Mouse (Mus musculus) limb, embryonic 15.5 days (tissue): ENCODE measurements around the gene Prrc2b. TPM values are rescaled to one million over a fixed set of nuclear protein-coding genes. Genes with fewer than 3 reads are reported as not detected.

ENCODE experiments used
- ATAC-seq: fragments of 200-750 bp; cut with Nextera tagmentation; 2 replicates; pipeline ENCODE4 v1.8.0; 2017; ENCODE audit warnings: low read depth, moderate TSS enrichment; ENCODE audit not compliant: insufficient number of reproducible peaks, low FRiP score, low TSS enrichment
- H3K27ac ChIP-seq: fragments of 300-500 bp; sonication (generic); 2 replicates; pipeline ENCODE4 v1.5.1; 2015; ENCODE audit warnings: moderate library complexity, mild to moderate bottlenecking, inconsistent platforms
- H3K27me3 ChIP-seq: fragments of 300-500 bp; sonication (generic); 2 replicates; pipeline ENCODE4 v1.6.1; 2015; ENCODE audit warnings: inconsistent platforms
- H3K36me3 ChIP-seq: fragments of 300-500 bp; sonication (generic); 2 replicates; pipeline ENCODE4 v1.6.1; 2015; ENCODE audit warnings: inconsistent platforms
- H3K4me1 ChIP-seq: fragments of 300-500 bp; sonication (generic); 2 replicates; pipeline ENCODE4 v1.6.1; 2015; ENCODE audit warnings: inconsistent platforms
- H3K4me2 ChIP-seq: fragments of 300-500 bp; sonication (generic); 2 replicates; pipeline ENCODE4 v1.6.1; 2015; ENCODE audit warnings: mild to moderate bottlenecking, inconsistent platforms
- H3K4me3 ChIP-seq: fragments of 300-500 bp; sonication (generic); 2 replicates; pipeline ENCODE4 v1.5.1; 2015; ENCODE audit warnings: mild to moderate bottlenecking, inconsistent platforms
- H3K9ac ChIP-seq: fragments of 300-500 bp; sonication (generic); 2 replicates; pipeline ENCODE4 v1.6.1; 2015; ENCODE audit warnings: inconsistent platforms
- H3K9me3 ChIP-seq: fragments of 300-500 bp; sonication (generic); 2 replicates; pipeline ENCODE4 v1.6.1; 2016; ENCODE audit warnings: inconsistent platforms
- WGBS: fragments of 180-500 bp; shearing (Covaris S2); methylation state at CpG from one replicate; pipeline ENCODE4 v1.1.7; 2015; 5-methylcytosine and 5-hydroxymethylcytosine counted together
- polyA plus RNA-seq: library from polyadenylated mRNA; unstranded; fragments of >200 nt; fragmentation: Nextera tagmentation; extraction: Ambion mirVana; gene quantifications from 2 replicates; pipeline ENCODE4 v1.2.1, GENCODE M21; 2015

Gene Prrc2b
- polyA plus RNA-seq, 1 experiment from 2014 or later = 44.8 TPM

GRCm38 (mm10) chr2:32165040-32165800, 14.3 kb downstream of the Prrc2b start:
- no peaks in the 10 kb centered on the region for H3K36me3 ChIP-seq
- no peak for ATAC-seq
- no peaks in the 10 kb centered on the region for H3K9me3 ChIP-seq
- no peak overlapping the region for H3K4me2 ChIP-seq
- no peak overlapping the region for H3K4me3 ChIP-seq
- no peak overlapping the region for H3K9ac ChIP-seq
- whole genome bisulfite sequencing = 77% methylated on average over 11 of the region's 11 CpGs
- no peaks in the 10 kb centered on the region for H3K27me3 ChIP-seq
- peak overlapping the region; percentile 43; the same call in 1 of the 2 replicates for H3K27ac ChIP-seq
- H3K4me1 ChIP-seq = peaks cover 54% of the 10 kb centered on the region

GRCm38 (mm10) chr2:32166581-32166980, 15.7 kb downstream of the Prrc2b start:
- H3K9me3 ChIP-seq = no peaks in the 10 kb centered on the region
- no peak overlapping the region for H3K4me3 ChIP-seq
- 9% methylated on average over 10 of the region's 10 CpGs for WGBS
- H3K4me2 ChIP-seq = peak overlapping the region; percentile 36; the same call in 1 of the 2 replicates
- H3K4me1 ChIP-seq = peaks cover 59% of the 10 kb centered on the region
- no peak overlapping the region for H3K9ac ChIP-seq
- peak overlapping the region; percentile 83 for H3K27ac ChIP-seq
- H3K36me3 ChIP-seq = no peaks in the 10 kb centered on the region
- ATAC-seq = no peak
- H3K27me3 ChIP-seq = no peaks in the 10 kb centered on the region

GRCm38 (mm10) chr2:32167034-32167770, 16.3 kb downstream of the Prrc2b start:
- peak overlapping the region; percentile 11 for H3K4me3 ChIP-seq
- WGBS = 14% methylated on average over 16 of the region's 16 CpGs
- no peaks in the 10 kb centered on the region for H3K36me3 ChIP-seq
- H3K4me2 ChIP-seq = peak overlapping the region; percentile 36
- ATAC-seq = 0 out of 2 replicates have a peak, but pooled peaks have one; percentile 17
- H3K27me3 ChIP-seq = no peaks in the 10 kb centered on the region
- peak overlapping the region; percentile 8; the same call in 1 of the 2 replicates for H3K9ac ChIP-seq
- H3K27ac ChIP-seq = peak overlapping the region; percentile 83
- H3K9me3 ChIP-seq = no peaks in the 10 kb centered on the region
- peaks cover 64% of the 10 kb centered on the region for H3K4me1 ChIP-seq

- no peaks in the 10 kb centered on the region for H3K36me3 ChIP-seq
- H3K4me1 ChIP-seq = peaks cover 66% of the 10 kb centered on the region
- peak overlapping the region; percentile 11 for H3K4me3 ChIP-seq
- no peaks in the 10 kb centered on the region for H3K27me3 ChIP-seq
- peak; percentile 68 for ATAC-seq
- 7% methylated on average over 7 of the region's 7 CpGs for WGBS
- peak overlapping the region; percentile 36 for H3K4me2 ChIP-seq
- H3K9me3 ChIP-seq = no peaks in the 10 kb centered on the region
- H3K9ac ChIP-seq = peak overlapping the region; percentile 8; the same call in 1 of the 2 replicates
- peak overlapping the region; percentile 83 for H3K27ac ChIP-seq
These were observed 16.9 kb downstream of the Prrc2b start for GRCm38 (mm10) chr2:32167819-32168218.

GRCm38 (mm10) chr2:32169292-32169691, 18.4 kb downstream of the Prrc2b start:
- no peak for ATAC-seq
- Histone ChIP-seq H3K36me3 (no peaks in the 10 kb centered on the region), H3K4me3 (no peak overlapping the region), H3K27me3 (no peaks in the 10 kb centered on the region), H3K9ac (no peak overlapping the region), H3K9me3 (no peaks in the 10 kb centered on the region), H3K4me2 (no peak overlapping the region), H3K27ac (peak overlapping the region; percentile 39; the same call in 1 of the 2 replicates), H3K4me1 (peaks cover 75% of the 10 kb centered on the region)
- WGBS = 25% methylated on average over 5 of the region's 5 CpGs

GRCm38 (mm10) chr2:32170010-32170409, 19.1 kb downstream of the Prrc2b start:
- Histone ChIP-seq H3K4me3 (no peak overlapping the region), H3K36me3 (no peaks in the 10 kb centered on the region), H3K27me3 (no peaks in the 10 kb centered on the region), H3K9me3 (no peaks in the 10 kb centered on the region), H3K27ac (peak overlapping the region; percentile 3; the same call in 1 of the 2 replicates), H3K9ac (no peak overlapping the region), H3K4me1 (peaks cover 75% of the 10 kb centered on the region), H3K4me2 (no peak overlapping the region)
- WGBS = 55% methylated on average over 8 of the region's 8 CpGs
- no peak for ATAC-seq

- Histone ChIP-seq H3K4me3 (no peak overlapping the region), H3K4me1 (peaks cover 76% of the 10 kb centered on the region), H3K36me3 (no peaks in the 10 kb centered on the region), H3K27me3 (no peaks in the 10 kb centered on the region), H3K9ac (no peak overlapping the region), H3K4me2 (no peak overlapping the region), H3K9me3 (no peaks in the 10 kb centered on the region), H3K27ac (no peak overlapping the region)
- ATAC-seq = no peak
- WGBS = 71% methylated on average over 14 of the region's 14 CpGs
These were observed 21.0 kb downstream of the Prrc2b start for GRCm38 (mm10) chr2:32171658-32172433.

- ATAC-seq = peak; percentile 73
- H3K9ac ChIP-seq = 0 out of 2 replicates have a peak overlapping the region, but pooled peaks have one; percentile 10
- H3K4me3 ChIP-seq = no peak overlapping the region
- peak overlapping the region; percentile 81 for H3K27ac ChIP-seq
- peaks cover 73% of the 10 kb centered on the region for H3K4me1 ChIP-seq
- H3K27me3 ChIP-seq = no peaks in the 10 kb centered on the region
- no peaks in the 10 kb centered on the region for H3K9me3 ChIP-seq
- H3K4me2 ChIP-seq = peak overlapping the region; percentile 15; the same call in 1 of the 2 replicates
- H3K36me3 ChIP-seq = no peaks in the 10 kb centered on the region
- 19% methylated on average over 13 of the region's 13 CpGs for whole genome bisulfite sequencing
These were observed 23.4 kb downstream of the Prrc2b start for GRCm38 (mm10) chr2:32174170-32174741.

- Histone ChIP-seq H3K4me1 (peaks cover 70% of the 10 kb centered on the region), H3K9ac (peak overlapping the region; percentile 10; the same call in 1 of the 2 replicates), H3K27me3 (no peaks in the 10 kb centered on the region), H3K4me2 (0 out of 2 replicates have a peak overlapping the region, but pooled peaks have one; percentile 15), H3K27ac (peak overlapping the region; percentile 81), H3K4me3 (no peak overlapping the region; the same call in 1 of the 2 replicates), H3K9me3 (no peaks in the 10 kb centered on the region), H3K36me3 (no peaks in the 10 kb centered on the region)
- WGBS = 32% methylated on average over 7 of the region's 7 CpGs
- ATAC-seq = no peak
These were observed 24.2 kb downstream of the Prrc2b start for GRCm38 (mm10) chr2:32175051-32175466.

- Histone ChIP-seq H3K27me3 (no peaks in the 10 kb centered on the region), H3K4me1 (peaks cover 65% of the 10 kb centered on the region), H3K9ac (no peak overlapping the region), H3K4me3 (no peak overlapping the region), H3K27ac (peak overlapping the region; percentile 81), H3K4me2 (no peak overlapping the region), H3K36me3 (no peaks in the 10 kb centered on the region), H3K9me3 (no peaks in the 10 kb centered on the region)
- WGBS = 80% methylated on average over 6 of the region's 6 CpGs
- no peak for ATAC-seq
These were observed 24.6 kb downstream of the Prrc2b start for GRCm38 (mm10) chr2:32175508-32175907.

GRCm38 (mm10) chr2:32176848-32177247, 26.0 kb downstream of the Prrc2b start:
- no peaks in the 10 kb centered on the region for H3K36me3 ChIP-seq
- no peak for ATAC-seq
- H3K9me3 ChIP-seq = no peaks in the 10 kb centered on the region
- H3K4me1 ChIP-seq = peaks cover 67% of the 10 kb centered on the region
- H3K4me2 ChIP-seq = no peak overlapping the region
- H3K27me3 ChIP-seq = no peaks in the 10 kb centered on the region
- H3K27ac ChIP-seq = no peak overlapping the region
- H3K9ac ChIP-seq = no peak overlapping the region
- H3K4me3 ChIP-seq = no peak overlapping the region
- WGBS = 34% methylated on average over 3 of the region's 3 CpGs
